Mouse (Mus musculus): Measurements from ENCODE around the gene Gm10197. TPM values are rescaled to one million over a fixed set of nuclear protein-coding genes. Genes with fewer than 3 reads are reported as not detected.

The Gm10197 gene
- polyA plus RNA-seq, 1 experiment: not detected

GRCm38 (mm10) chr19:53362967-53363366, 8.6 kb downstream of the Gm10197 start:
- no peak overlapping the region for H3K27ac ChIP-seq (ENCODE audit: insufficient read depth, low read length)
- no peak overlapping the region for H3K4me3 ChIP-seq (ENCODE audit: insufficient read depth, low read length)
- TF ChIP-seq POLR2A (IDR thresholded peaks at IDR 0.05; ENCODE audit: low read depth, low read length) (no peak), CTCF (IDR thresholded peaks at IDR 0.05; ENCODE audit: borderline replicate concordance, insufficient read depth, low read length) (peak; percentile 48; the same call in 1 of the 2 replicates)
- H3K4me1 ChIP-seq (ENCODE audit: control insufficient read depth, insufficient read depth, low read length): 0 out of 2 replicates have a peak, but pooled peaks cover 2% of the 10 kb centered on the region

GRCm38 (mm10) chr19:53360265-53360958, 11.2 kb downstream of the Gm10197 start:
- Histone ChIP-seq H3K4me3 (ENCODE audit: insufficient read depth, low read length) (no peak overlapping the region), H3K4me1 (ENCODE audit: control insufficient read depth, insufficient read depth, low read length) (0 out of 2 replicates have a peak, but pooled peaks cover 2% of the 10 kb centered on the region), H3K27ac (ENCODE audit: insufficient read depth, low read length) (no peak overlapping the region)
- no peak for TF ChIP-seq CTCF (IDR thresholded peaks at IDR 0.05; ENCODE audit: borderline replicate concordance, insufficient read depth, low read length)
- no peak for TF ChIP-seq POLR2A (IDR thresholded peaks at IDR 0.05; ENCODE audit: low read depth, low read length)

- Histone ChIP-seq H3K4me3 (ENCODE audit: insufficient read depth, low read length) (peak overlapping the region; percentile 19; the same call in 1 of the 2 replicates), H3K27ac (ENCODE audit: insufficient read depth, low read length) (no peak overlapping the region), H3K4me1 (ENCODE audit: control insufficient read depth, insufficient read depth, low read length) (no peaks in the 10 kb centered on the region)
- TF ChIP-seq POLR2A (IDR thresholded peaks at IDR 0.05; ENCODE audit: low read depth, low read length) (no peak), CTCF (IDR thresholded peaks at IDR 0.05; ENCODE audit: borderline replicate concordance, insufficient read depth, low read length) (no peak)
These were observed 12.2 kb downstream of the Gm10197 start for GRCm38 (mm10) chr19:53359160-53360033.

GRCm38 (mm10) chr19:53355065-53355464, 16.5 kb downstream of the Gm10197 start:
- TF ChIP-seq POLR2A (IDR thresholded peaks at IDR 0.05; ENCODE audit: low read depth, low read length): no peak
- TF ChIP-seq CTCF (IDR thresholded peaks at IDR 0.05; ENCODE audit: borderline replicate concordance, insufficient read depth, low read length): no peak

GRCm38 (mm10) chr19:53354271-53355000, 17.1 kb downstream of the Gm10197 start:
- no peaks in the 10 kb centered on the region for H3K4me1 ChIP-seq (ENCODE audit: control insufficient read depth, insufficient read depth, low read length)
- TF ChIP-seq CTCF (IDR thresholded peaks at IDR 0.05; ENCODE audit: borderline replicate concordance, insufficient read depth, low read length): no peak
- TF ChIP-seq POLR2A (IDR thresholded peaks at IDR 0.05; ENCODE audit: low read depth, low read length): no peak
- no peak overlapping the region for H3K4me3 ChIP-seq (ENCODE audit: insufficient read depth, low read length)
- H3K27ac ChIP-seq (ENCODE audit: insufficient read depth, low read length): no peak overlapping the region

More at GRCm38 (mm10) chr19:53355065-53355464, 16.5 kb downstream of the Gm10197 start:
- Histone ChIP-seq H3K4me1 (ENCODE audit: control insufficient read depth, insufficient read depth, low read length) (no peaks in the 10 kb centered on the region), H3K4me3 (ENCODE audit: insufficient read depth, low read length) (no peak overlapping the region), H3K27ac (ENCODE audit: insufficient read depth, low read length) (no peak overlapping the region)

GRCm38 (mm10) chr19:53353864-53354263, 17.7 kb downstream of the Gm10197 start:
- Histone ChIP-seq H3K27ac (ENCODE audit: insufficient read depth, low read length) (no peak overlapping the region), H3K4me3 (ENCODE audit: insufficient read depth, low read length) (no peak overlapping the region), H3K4me1 (ENCODE audit: control insufficient read depth, insufficient read depth, low read length) (no peaks in the 10 kb centered on the region)
- TF ChIP-seq POLR2A (IDR thresholded peaks at IDR 0.05; ENCODE audit: low read depth, low read length) (no peak), CTCF (IDR thresholded peaks at IDR 0.05; ENCODE audit: borderline replicate concordance, insufficient read depth, low read length) (no peak)

GRCm38 (mm10) chr19:53345766-53346165, 25.8 kb downstream of the Gm10197 start:
- Histone ChIP-seq H3K4me1 (ENCODE audit: control insufficient read depth, insufficient read depth, low read length) (no peaks in the 10 kb centered on the region), H3K4me3 (ENCODE audit: insufficient read depth, low read length) (no peak overlapping the region), H3K27ac (ENCODE audit: insufficient read depth, low read length) (no peak overlapping the region)
- TF ChIP-seq CTCF (IDR thresholded peaks at IDR 0.05; ENCODE audit: borderline replicate concordance, insufficient read depth, low read length) (no peak), POLR2A (IDR thresholded peaks at IDR 0.05; ENCODE audit: low read depth, low read length) (no peak)

- H3K4me1 ChIP-seq (ENCODE audit: control insufficient read depth, insufficient read depth, low read length): no peaks in the 10 kb centered on the region
- no peak for TF ChIP-seq POLR2A (IDR thresholded peaks at IDR 0.05; ENCODE audit: low read depth, low read length)
- TF ChIP-seq CTCF (IDR thresholded peaks at IDR 0.05; ENCODE audit: borderline replicate concordance, insufficient read depth, low read length): no peak
- H3K27ac ChIP-seq (ENCODE audit: insufficient read depth, low read length): no peak overlapping the region
- H3K4me3 ChIP-seq (ENCODE audit: insufficient read depth, low read length): no peak overlapping the region
These were observed 27.5 kb downstream of the Gm10197 start for GRCm38 (mm10) chr19:53344062-53344461.

GRCm38 (mm10) chr19:53343174-53343881, 28.2 kb downstream of the Gm10197 start:
- Histone ChIP-seq H3K4me3 (ENCODE audit: insufficient read depth, low read length) (no peak overlapping the region), H3K4me1 (ENCODE audit: control insufficient read depth, insufficient read depth, low read length) (no peaks in the 10 kb centered on the region), H3K27ac (ENCODE audit: insufficient read depth, low read length) (no peak overlapping the region)
- TF ChIP-seq CTCF (IDR thresholded peaks at IDR 0.05; ENCODE audit: borderline replicate concordance, insufficient read depth, low read length): no peak
- TF ChIP-seq POLR2A (IDR thresholded peaks at IDR 0.05; ENCODE audit: low read depth, low read length): no peak
